Mouse (Mus musculus) frontal cortex, postnatal 36 days (tissue): ENCODE data around the gene Tapt1.
"Not testable (repeated sequence)": the region's sequence is repeated elsewhere in the genome, so short reads cannot be mapped to it uniquely, and the experiment has no call there.

ENCODE experiments used
- DNase-seq, 2 experiments: peaks; one replicate each; pipeline ENCODE4 v3.0.0; 2022; ENCODE audit warnings: low spot score in 2 of 2

Gene Tapt1

DNA sequence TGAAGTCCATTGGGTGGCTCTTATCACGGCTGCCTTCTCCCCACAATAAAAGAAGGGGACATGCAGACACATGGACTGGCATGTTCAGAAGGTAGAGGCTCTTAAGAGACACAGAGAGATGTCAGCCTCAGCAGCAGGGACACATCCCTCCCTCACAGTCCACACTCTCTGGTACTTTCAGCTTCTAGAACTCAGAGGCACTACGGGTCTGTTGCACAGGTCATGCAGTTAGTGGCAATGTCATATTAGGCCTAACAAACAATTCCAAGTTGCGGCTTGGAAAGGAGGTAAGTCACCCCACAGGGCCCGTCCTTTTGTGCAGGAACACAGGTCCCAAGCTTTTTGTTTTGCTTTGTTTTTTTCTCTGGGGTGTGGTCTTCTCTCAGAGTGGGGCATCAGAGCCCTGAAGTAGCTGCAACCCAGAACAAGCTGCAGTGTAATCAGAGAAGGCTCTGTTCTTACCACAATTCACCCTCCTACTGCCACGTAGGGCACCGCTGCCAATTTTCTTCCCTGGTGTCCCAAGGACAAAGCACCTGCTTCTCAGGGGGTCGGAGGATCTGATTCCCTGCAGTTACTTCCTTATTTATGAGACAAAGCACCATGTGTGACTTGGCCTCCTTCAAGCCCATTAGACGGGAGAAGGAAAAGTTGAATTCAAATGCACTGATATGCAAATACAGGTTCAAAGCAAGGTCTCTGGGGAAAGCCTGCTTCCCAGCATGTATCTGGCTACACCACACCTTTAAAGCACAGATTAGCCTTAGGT is 82.8 kb downstream of the Tapt1 start:
- no peak for DNase-seq

DNA sequence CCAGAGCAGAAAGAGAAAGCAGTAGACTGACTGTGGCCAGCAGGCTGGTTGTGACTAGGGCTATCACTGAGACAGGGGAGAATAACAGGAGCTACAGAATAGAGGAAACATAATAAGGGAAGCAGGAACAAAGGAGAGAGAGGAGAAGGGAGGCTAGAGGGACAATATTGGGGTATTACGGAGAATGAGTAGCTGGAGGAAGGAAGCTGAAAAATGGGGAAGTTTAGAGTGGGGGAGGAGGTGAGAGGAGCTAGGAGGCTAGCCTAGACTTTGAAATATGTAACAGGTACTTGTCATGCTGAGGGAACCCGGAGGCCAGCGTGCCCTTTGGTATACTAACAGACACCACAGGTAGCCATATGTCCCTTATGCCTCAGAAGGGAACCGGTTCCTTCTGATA is 98.9 kb downstream of the Tapt1 start:
- DNase-seq: no peak

DNA sequence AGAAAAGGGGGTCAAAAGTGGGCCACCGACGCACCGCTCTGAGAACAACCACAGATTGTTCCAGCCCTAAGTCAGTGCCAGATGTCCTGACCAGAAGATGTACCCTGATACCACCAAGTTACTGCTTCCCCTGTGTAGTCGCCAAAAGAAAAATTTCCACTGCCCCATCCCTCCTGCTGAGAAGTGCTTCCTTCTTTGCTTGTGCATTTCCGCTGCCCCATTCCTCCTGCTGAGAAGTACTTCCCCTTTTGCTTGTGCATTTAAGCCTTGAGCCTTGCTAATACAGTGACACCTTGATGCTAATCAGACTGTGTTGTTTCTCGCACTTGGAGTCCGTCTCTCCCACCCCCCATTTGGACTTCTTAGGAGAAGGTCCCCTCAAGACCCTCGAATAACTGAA is 99.9 kb downstream of the Tapt1 start:
- not testable (repeated sequence) for DNase-seq
